Mouse (Mus musculus): ENCODE results near the gene Tspo. TPM values are rescaled to one million over a fixed set of nuclear protein-coding genes. Genes with fewer than 3 reads are reported as not detected.
A peak's percentile ranks its signal among the peaks of the same experiment; 100 is the strongest.

The Tspo gene
- polyA plus RNA-seq, 1 experiment from 2014 or later = 179 TPM

DNA sequence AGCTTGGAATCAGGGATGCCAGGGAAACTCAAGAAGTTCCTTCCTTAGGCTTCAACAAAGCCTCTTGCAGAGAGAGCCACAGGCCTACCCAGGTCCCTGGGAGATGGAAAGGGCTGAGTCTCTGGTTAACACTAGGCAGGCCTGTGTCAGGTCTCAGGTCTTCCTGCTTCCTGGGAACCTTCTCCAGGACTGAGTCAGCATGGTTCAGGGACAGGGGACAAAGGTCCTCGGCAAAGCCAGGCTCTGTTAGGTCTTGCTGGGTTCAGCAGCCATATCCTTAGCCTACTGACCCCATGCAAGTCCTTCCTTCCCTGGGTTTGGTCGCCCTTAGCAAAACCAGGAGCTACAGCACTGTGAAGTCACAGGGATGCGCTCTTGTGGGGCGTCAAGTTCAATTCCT lies 27.4 kb downstream of the Tspo start:
- H3K4me3 ChIP-seq (ENCODE audit: low read depth, low read length) = no peak overlapping the region
- H3K9ac ChIP-seq (ENCODE audit: low read depth, low read length) = peak overlapping the region; percentile 89
- H3K36me3 ChIP-seq (ENCODE audit: control insufficient read depth, insufficient read depth) = peaks cover 28% of the 10 kb centered on the region
- H3K4me1 ChIP-seq (ENCODE audit: control insufficient read depth, low read depth, low read length) = peaks cover 40% of the 10 kb centered on the region
- peak overlapping the region; percentile 93; the same call in 1 of the 2 replicates for H3K4me2 ChIP-seq (ENCODE audit: low read depth, low read length)
- ATAC-seq (ENCODE audit: low read depth) = no peak
- 91% methylated on average over 4 of the region's 4 CpGs for WGBS (ENCODE audit: insufficient replicate concordance)
- peak overlapping the region; percentile 12; the same call in 1 of the 2 replicates for H3K27ac ChIP-seq (ENCODE audit: low read length)
- H3K9me3 ChIP-seq (replicated peaks; ENCODE audit: control insufficient read depth, low read length) = peaks cover 7% of the 10 kb centered on the region
- H3K27me3 ChIP-seq (ENCODE audit: control insufficient read depth, insufficient read depth, low read depth, low read length) = no peaks in the 10 kb centered on the region

DNA sequence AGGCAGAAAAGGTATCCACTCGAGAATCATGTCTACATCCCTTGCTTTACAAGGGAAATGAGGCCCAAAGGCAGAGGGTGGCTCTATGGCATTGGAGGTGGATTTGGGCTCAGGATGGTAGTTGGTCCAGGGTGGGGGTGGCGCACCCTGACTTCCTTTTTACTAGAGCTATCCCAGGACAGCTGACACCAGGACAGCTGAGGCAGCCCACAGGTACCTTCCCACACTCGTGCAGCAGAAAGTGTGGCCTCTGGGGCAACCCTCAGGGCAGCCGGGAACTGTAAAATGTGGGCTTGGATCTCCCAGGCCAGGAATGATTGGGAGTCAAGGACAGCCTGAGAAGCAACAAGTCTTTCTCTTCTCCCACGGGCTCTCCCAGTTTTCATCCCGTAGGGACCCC lies 28.4 kb downstream of the Tspo start:
- H3K27ac ChIP-seq (ENCODE audit: low read length) = peak overlapping the region; percentile 99
- H3K4me2 ChIP-seq (ENCODE audit: low read depth, low read length) = peak overlapping the region; percentile 93
- WGBS (ENCODE audit: insufficient replicate concordance) = 56% methylated on average over 6 of the region's 6 CpGs
- ATAC-seq (ENCODE audit: low read depth) = no peak
- peak overlapping the region; percentile 89 for H3K9ac ChIP-seq (ENCODE audit: low read depth, low read length)
- no peaks in the 10 kb centered on the region for H3K9me3 ChIP-seq (replicated peaks; ENCODE audit: control insufficient read depth, low read length)
- H3K27me3 ChIP-seq (ENCODE audit: control insufficient read depth, insufficient read depth, low read depth, low read length) = no peaks in the 10 kb centered on the region
- H3K4me3 ChIP-seq (ENCODE audit: low read depth, low read length) = peak overlapping the region; percentile 93
- H3K4me1 ChIP-seq (ENCODE audit: control insufficient read depth, low read depth, low read length) = peaks cover 43% of the 10 kb centered on the region
- peaks cover 19% of the 10 kb centered on the region for H3K36me3 ChIP-seq (ENCODE audit: control insufficient read depth, insufficient read depth)

DNA sequence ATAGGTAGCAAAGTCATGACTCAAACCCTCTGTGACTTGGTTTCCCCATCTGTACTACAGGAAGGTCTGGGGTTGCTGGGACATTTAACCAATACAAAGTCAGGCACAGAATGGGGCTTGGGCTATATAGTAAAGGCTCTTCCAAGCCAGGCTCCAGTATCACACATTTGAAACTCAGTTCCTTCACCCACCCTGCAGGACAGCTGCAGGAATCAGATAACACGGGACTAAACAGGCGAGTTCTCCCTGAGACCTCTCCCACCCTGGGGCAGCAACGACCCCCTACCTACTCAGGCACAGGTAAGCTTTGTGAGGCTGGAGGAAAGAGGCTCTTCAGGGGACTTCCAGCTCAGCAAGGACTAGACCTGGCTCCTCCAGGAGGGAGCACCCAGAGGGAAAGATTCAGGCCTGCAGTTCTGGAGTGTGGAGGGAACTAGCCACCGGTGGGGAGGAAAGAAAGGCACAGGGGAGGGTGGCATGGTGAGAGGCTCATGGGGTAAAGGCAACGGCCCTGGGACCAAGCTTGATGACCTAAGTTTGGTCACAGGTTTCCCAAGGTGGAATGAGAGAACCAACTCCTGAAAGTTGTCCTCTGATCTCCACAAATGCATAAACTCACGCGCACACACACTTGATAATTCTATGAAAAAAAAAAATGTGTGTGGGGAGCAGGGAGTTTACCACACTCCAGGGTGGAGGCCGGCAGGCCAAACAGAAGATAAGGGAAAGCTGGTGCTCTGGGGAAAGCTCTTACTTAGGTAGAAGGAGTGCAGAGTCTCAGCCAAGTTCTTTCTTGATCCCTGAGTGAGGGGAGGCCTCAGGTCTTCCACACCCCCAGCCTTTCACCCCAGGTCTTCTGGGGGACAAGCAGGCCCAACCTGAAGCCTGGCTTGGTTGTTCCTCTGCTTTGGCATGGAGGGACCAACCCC lies 29.1 kb downstream of the Tspo start:
- H3K9ac ChIP-seq (ENCODE audit: low read depth, low read length) = peak overlapping the region; percentile 89
- peaks cover 11% of the 10 kb centered on the region for H3K36me3 ChIP-seq (ENCODE audit: control insufficient read depth, insufficient read depth)
- 22% methylated on average over 8 of the region's 8 CpGs for WGBS (ENCODE audit: insufficient replicate concordance)
- peak overlapping the region; percentile 93 for H3K4me3 ChIP-seq (ENCODE audit: low read depth, low read length)
- no peaks in the 10 kb centered on the region for H3K27me3 ChIP-seq (ENCODE audit: control insufficient read depth, insufficient read depth, low read depth, low read length)
- peak overlapping the region; percentile 99 for H3K27ac ChIP-seq (ENCODE audit: low read length)
- ATAC-seq (ENCODE audit: low read depth) = peak; percentile 77
- peaks cover 43% of the 10 kb centered on the region for H3K4me1 ChIP-seq (ENCODE audit: control insufficient read depth, low read depth, low read length)
- H3K4me2 ChIP-seq (ENCODE audit: low read depth, low read length) = peak overlapping the region; percentile 93
- H3K9me3 ChIP-seq (replicated peaks; ENCODE audit: control insufficient read depth, low read length) = no peaks in the 10 kb centered on the region

DNA sequence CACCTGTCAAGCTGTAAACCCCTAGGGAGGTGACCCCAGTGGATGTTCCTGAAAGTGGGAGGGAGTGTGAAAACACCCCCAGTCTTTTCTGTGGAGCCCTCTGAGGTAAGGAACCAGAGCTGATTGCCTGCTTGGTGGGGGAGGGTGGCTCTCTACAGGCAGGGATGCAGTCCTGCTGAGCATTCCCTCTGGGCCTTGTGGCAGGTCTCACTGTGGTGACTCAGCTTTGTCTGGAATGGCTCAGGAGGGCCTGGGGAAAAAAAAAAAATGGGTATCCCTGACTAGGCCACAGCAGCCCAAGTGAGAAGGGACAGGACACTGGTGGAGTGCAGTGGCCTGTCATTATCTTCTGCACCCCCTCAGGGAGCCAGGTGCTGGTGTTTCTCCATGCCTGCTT lies 29.8 kb downstream of the Tspo start:
- Histone ChIP-seq H3K4me3 (ENCODE audit: low read depth, low read length) (peak overlapping the region; percentile 93), H3K4me1 (ENCODE audit: control insufficient read depth, low read depth, low read length) (peaks cover 43% of the 10 kb centered on the region), H3K27me3 (ENCODE audit: control insufficient read depth, insufficient read depth, low read depth, low read length) (no peaks in the 10 kb centered on the region), H3K4me2 (ENCODE audit: low read depth, low read length) (peak overlapping the region; percentile 93), H3K36me3 (ENCODE audit: control insufficient read depth, insufficient read depth) (peaks cover 6% of the 10 kb centered on the region), H3K9ac (ENCODE audit: low read depth, low read length) (peak overlapping the region; percentile 89), H3K27ac (ENCODE audit: low read length) (peak overlapping the region; percentile 99), H3K9me3 (replicated peaks; ENCODE audit: control insufficient read depth, low read length) (no peaks in the 10 kb centered on the region)
- peak; percentile 30 for ATAC-seq (ENCODE audit: low read depth)

DNA sequence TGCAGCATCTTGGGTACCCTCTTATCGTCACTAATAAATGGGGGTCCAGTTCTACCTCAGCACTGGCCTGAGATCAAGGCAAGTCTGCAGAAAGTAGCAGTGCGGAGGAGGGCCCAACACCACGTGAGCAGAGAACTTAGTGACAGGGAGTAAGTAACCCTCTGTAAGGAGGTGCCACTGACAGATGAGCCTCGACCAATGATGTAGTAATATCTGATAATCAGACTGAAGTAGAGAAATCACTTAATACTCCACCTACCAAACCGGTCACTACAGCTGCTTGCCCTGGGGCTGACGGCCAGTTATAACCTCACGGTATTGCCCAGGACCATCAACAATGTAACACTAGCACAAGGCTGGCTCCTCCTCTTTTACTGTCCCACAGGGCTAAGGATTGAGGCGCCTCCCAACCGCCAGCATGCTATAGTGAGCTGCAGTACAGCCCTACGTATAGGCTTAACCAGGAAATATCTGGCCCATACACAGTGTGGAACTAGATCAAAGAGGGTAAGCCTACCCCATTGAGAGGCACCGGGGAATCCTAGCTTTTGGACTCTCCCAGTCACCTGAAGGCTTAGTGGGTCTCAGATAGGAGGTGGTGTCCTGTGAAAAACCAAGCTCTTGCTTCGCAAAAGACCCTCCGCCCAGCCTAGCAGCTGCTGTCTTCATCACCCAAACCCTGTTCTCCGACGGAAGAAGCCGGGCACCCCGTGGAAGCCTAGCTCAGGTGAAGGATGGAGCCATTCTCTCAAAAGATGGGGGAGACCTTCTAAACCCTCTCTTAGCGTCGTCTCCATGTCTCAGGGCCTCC lies 30.5 kb downstream of the Tspo start:
- ATAC-seq (ENCODE audit: low read depth) = peak; percentile 59
- Histone ChIP-seq H3K36me3 (ENCODE audit: control insufficient read depth, insufficient read depth) (no peaks in the 10 kb centered on the region), H3K27ac (ENCODE audit: low read length) (peak overlapping the region; percentile 99), H3K4me2 (ENCODE audit: low read depth, low read length) (peak overlapping the region; percentile 93), H3K4me3 (ENCODE audit: low read depth, low read length) (peak overlapping the region; percentile 93), H3K9me3 (replicated peaks; ENCODE audit: control insufficient read depth, low read length) (no peaks in the 10 kb centered on the region), H3K4me1 (ENCODE audit: control insufficient read depth, low read depth, low read length) (peaks cover 43% of the 10 kb centered on the region), H3K27me3 (ENCODE audit: control insufficient read depth, insufficient read depth, low read depth, low read length) (no peaks in the 10 kb centered on the region), H3K9ac (ENCODE audit: low read depth, low read length) (peak overlapping the region; percentile 89)
- WGBS (ENCODE audit: insufficient replicate concordance) = 7% methylated on average over 19 of the region's 19 CpGs

DNA sequence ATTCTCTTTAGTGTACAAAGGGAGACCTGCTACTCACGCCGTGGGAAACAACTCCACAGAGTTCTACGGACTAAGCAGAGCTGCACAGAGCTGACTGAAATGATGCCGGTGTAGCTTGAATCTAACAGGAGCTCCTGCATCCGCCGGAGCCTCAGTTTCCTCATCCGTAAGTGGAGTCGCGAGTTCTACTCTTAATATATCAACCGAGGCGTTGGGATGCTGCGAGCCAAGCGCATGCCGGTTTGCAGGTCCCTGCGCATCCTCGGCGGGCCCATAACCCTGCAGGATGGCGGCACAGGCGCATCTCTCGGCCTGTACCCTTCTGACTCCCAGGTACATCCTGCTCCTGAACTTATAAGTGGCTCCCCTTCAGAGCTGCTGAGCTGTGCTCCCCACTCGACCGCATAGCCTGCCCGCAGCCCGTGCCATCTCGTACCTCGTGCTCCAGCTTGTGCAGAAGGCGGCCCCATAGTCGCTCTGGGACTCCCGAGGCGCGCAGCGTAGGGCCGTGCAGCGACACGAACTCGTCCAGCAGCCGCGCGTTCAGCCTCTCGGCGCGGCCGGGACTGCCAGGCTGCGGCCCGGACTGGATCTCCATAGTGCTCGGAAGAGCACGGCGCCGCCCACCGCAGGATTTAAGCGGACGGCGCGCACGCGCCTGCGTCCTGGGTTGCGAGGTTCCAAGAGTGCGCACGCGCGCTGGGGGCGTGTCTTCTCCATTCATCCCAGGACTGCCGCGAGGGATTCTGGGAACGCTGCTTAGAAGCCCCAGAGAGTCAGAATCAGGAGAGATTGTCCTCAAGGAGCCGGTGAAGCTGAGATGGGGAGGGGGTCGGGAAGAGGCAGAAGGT lies 31.3 kb downstream of the Tspo start, which contains the start of gene Ttll12:
Gene Ttll12 (minus strand): TSS at position 645 of the 851 bp plus-strand sequence.
- Histone ChIP-seq H3K36me3 (ENCODE audit: control insufficient read depth, insufficient read depth) (no peaks in the 10 kb centered on the region), H3K4me3 (ENCODE audit: low read depth, low read length) (peak within 1 kb of the TSS; percentile 93), H3K9ac (ENCODE audit: low read depth, low read length) (peak within 1 kb of the TSS; percentile 89), H3K4me2 (ENCODE audit: low read depth, low read length) (peak within 1 kb of the TSS; percentile 93), H3K27ac (ENCODE audit: low read length) (peak within 1 kb of the TSS; percentile 99), H3K4me1 (ENCODE audit: control insufficient read depth, low read depth, low read length) (peaks cover 43% of the 10 kb centered on the region), H3K9me3 (replicated peaks; ENCODE audit: control insufficient read depth, low read length) (no peaks in the 10 kb centered on the region), H3K27me3 (ENCODE audit: control insufficient read depth, insufficient read depth, low read depth, low read length) (no peaks in the 10 kb centered on the region)
- under 1% methylated on average over 68 of the region's 68 CpGs for WGBS (ENCODE audit: insufficient replicate concordance)
- peak; percentile 76 for ATAC-seq (ENCODE audit: low read depth)

DNA sequence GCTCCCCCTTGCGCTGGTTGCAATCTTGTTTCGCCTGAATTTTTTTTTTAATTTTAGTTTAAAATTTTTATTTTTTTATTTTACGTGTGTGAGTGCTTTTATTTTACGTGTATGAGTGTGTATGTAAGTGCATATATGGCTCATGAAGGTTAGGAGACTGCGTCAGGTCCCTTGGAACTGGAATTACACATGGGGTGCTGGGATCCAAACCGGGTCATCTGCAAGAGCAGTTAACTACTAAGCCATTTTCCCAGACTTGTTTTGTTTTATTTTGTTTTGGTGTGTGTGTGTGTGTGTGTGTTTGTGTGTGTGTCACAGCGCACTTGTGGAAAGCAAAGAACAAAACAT lies 31.9 kb downstream of the Tspo start:
- Histone ChIP-seq H3K9ac (ENCODE audit: low read depth, low read length) (peak overlapping the region; percentile 89), H3K4me3 (ENCODE audit: low read depth, low read length) (peak overlapping the region; percentile 93), H3K9me3 (replicated peaks; ENCODE audit: control insufficient read depth, low read length) (no peaks in the 10 kb centered on the region), H3K4me2 (ENCODE audit: low read depth, low read length) (peak overlapping the region; percentile 93), H3K27ac (ENCODE audit: low read length) (peak overlapping the region; percentile 45), H3K4me1 (ENCODE audit: control insufficient read depth, low read depth, low read length) (peaks cover 37% of the 10 kb centered on the region), H3K27me3 (ENCODE audit: control insufficient read depth, insufficient read depth, low read depth, low read length) (no peaks in the 10 kb centered on the region), H3K36me3 (ENCODE audit: control insufficient read depth, insufficient read depth) (no peaks in the 10 kb centered on the region)
- 27% methylated on average over 7 of the region's 7 CpGs for WGBS (ENCODE audit: insufficient replicate concordance)
- no peak for ATAC-seq (ENCODE audit: low read depth)

DNA sequence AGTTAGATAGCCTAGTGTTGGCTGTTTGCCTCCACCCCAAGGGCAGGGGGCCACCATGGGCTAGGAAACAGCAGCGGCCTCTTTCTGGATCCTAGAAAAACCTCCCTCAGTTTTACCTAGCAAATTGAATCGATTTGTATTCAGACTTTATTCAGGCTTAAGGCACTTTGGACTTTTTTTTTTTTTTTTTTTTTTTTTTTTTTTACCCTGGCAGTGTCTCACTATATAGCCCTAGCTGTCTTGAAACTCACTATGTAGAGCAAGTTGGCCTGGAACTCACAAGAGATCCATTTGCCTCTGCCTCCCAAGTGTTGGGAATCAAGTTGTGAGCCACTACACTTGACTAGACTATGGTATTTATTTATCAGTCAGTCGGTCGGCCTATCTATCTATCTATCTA lies 33.4 kb downstream of the Tspo start:
- H3K4me2 ChIP-seq (ENCODE audit: low read depth, low read length) = no peak overlapping the region
- H3K9ac ChIP-seq (ENCODE audit: low read depth, low read length) = no peak overlapping the region
- H3K36me3 ChIP-seq (ENCODE audit: control insufficient read depth, insufficient read depth) = no peaks in the 10 kb centered on the region
- H3K27me3 ChIP-seq (ENCODE audit: control insufficient read depth, insufficient read depth, low read depth, low read length) = no peaks in the 10 kb centered on the region
- H3K9me3 ChIP-seq (replicated peaks; ENCODE audit: control insufficient read depth, low read length) = no peaks in the 10 kb centered on the region
- 77% methylated on average over 4 of the region's 4 CpGs for WGBS (ENCODE audit: insufficient replicate concordance)
- ATAC-seq (ENCODE audit: low read depth) = no peak
- no peak overlapping the region for H3K4me3 ChIP-seq (ENCODE audit: low read depth, low read length)
- H3K27ac ChIP-seq (ENCODE audit: low read length) = no peak overlapping the region
- H3K4me1 ChIP-seq (ENCODE audit: control insufficient read depth, low read depth, low read length) = peaks cover 30% of the 10 kb centered on the region
